7 mouse cellular contexts compared by ENCODE assay signal in the genomic region with DNA sequence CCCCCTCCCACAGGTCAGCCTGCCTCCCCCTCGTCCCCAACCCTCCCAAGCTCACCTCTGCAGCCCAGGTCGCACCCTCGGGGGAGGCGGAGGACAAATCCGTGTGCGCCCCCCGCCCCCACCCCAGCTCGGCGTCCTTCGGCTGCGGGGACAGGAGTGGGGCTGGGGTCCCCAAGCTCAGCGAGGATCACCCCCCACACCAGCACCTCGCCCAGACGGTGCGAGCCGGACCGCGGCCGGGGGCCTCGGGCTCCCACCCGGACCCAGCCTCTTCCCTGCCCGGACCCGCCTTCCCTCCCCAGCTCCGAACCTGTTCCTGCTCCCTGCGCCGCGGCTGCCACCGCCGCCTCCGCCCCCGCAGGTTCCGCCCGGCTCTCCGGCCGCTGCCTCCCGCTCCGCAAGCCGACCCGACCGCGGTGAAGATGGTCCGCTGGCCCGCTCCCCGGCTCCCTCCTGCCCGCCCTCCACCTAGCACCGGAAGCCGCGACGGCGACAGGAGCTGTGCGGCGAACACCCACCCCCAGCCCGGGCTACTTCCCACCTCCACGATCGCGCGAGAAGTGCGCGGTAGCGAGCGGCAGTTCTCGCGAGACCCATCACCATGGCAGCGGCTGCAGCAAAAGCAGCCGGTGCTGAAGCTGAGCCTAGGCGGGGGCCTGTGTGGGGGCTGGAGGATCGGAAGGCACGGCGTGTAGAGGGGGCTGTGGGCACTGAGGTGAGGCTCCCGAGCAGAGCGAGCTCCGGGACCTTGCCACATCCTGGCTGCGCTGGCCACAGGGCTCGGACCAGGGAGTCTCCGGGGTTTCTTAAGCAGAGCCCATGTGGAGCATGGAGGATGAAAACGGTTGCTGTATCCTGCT. TPM values are rescaled to one million over a fixed set of nuclear protein-coding genes. Genes with fewer than 3 reads are reported as not detected.
DNase-seq lines count a peak whose midpoint lies in the region; ATAC-seq lines count a peak whose summit lies in the region.

Gene Arf3, minus strand, starts transcription at position 545 of the 860 bp plus-strand sequence.

- H3K4me1 ChIP-seq in intestine, embryonic 15.5 days (replicated peaks): peaks cover 17% of the 10 kb centered on the region
- peaks cover 29% of the 10 kb centered on the region for H3K4me1 ChIP-seq in midbrain, embryonic 10.5 days

- H3K27me3 ChIP-seq in intestine, embryonic 15.5 days (replicated peaks): 0 out of 2 replicates have a peak, but pooled peaks cover 6% of the 10 kb centered on the region
- H3K27me3 ChIP-seq in midbrain, embryonic 10.5 days (ENCODE audit: low read depth, poor library complexity, severe bottlenecking): peaks cover 35% of the 10 kb centered on the region

- peak; percentile 93 for ATAC-seq in intestine, embryonic 15.5 days

- WGBS in intestine, embryonic 15.5 days: under 1% methylated on average over 76 of the region's 76 CpGs
- under 1% methylated on average over 76 of the region's 76 CpGs for WGBS in midbrain, embryonic 10.5 days

- H3K4me2 ChIP-seq in intestine, embryonic 15.5 days (replicated peaks): peak within 1 kb of the TSS; percentile 81

- intact Hi-C loops in gastrocnemius, postnatal 36 days (cut with DNase I): loop anchor here (10.0 kb wide), 1 partner anchor 1492 kb away; no protein-coding TSS in a partner anchor
- intact Hi-C loops in left cerebral cortex, postnatal 25 days (cut with DNase I): loop anchor here (2.0 kb wide), 1 partner anchor 26 kb away; the partner anchor contains the start of gene Wnt1

- no peaks in the 10 kb centered on the region for H3K9me3 ChIP-seq in intestine, embryonic 15.5 days
- H3K9me3 ChIP-seq in midbrain, embryonic 10.5 days (replicated peaks): no peaks in the 10 kb centered on the region

- H3K4me3 ChIP-seq in intestine, embryonic 15.5 days (replicated peaks): peak within 1 kb of the TSS; percentile 98
- H3K4me3 ChIP-seq in midbrain, embryonic 10.5 days: peak within 1 kb of the TSS; percentile 98

- H3K36me3 ChIP-seq in intestine, embryonic 15.5 days: peaks cover 5% of the 10 kb centered on the region; the same call in 1 of the 2 replicates
- H3K36me3 ChIP-seq in midbrain, embryonic 10.5 days: peaks cover 36% of the 10 kb centered on the region

- H3K27ac ChIP-seq in intestine, embryonic 15.5 days: peak within 1 kb of the TSS; percentile 67
- H3K27ac ChIP-seq in midbrain, embryonic 10.5 days (replicated peaks): peak within 1 kb of the TSS; percentile 95

- H3K9ac ChIP-seq in intestine, embryonic 15.5 days: peak within 1 kb of the TSS; percentile 81

- DNase-seq in adrenal gland, adult 18-20 months (ENCODE audit: low spot score in 2 of 2): peak; percentile 96 to 97
- peak; percentile 98 for DNase-seq in embryo, embryonic 11 days
- DNase-seq in gastrocnemius, postnatal 36 days: peak; percentile 93 to 94
- DNase-seq in left cerebral cortex, postnatal 25 days (ENCODE audit: low spot score in 2 of 2): peak; percentile 98
- DNase-seq in midbrain, embryonic 10.5 days (ENCODE audit: low spot score): peak; percentile 97
- DNase-seq in right cerebral cortex, postnatal 4 days: peak; percentile 94

RNA-seq across cellular contexts. Expression of gene Arf3, which starts in this region (rescaled TPM):
- 100 to 1,000 TPM; 104 to 145 TPM for total RNA-seq in adrenal gland, adult 18-20 months (2021)
- 1 to 10 TPM; 7.4 to 8.2 TPM for total RNA-seq in gastrocnemius, postnatal 36 days (2021)
- polyA plus RNA-seq in intestine, embryonic 15.5 days (2015; fragmentation: Nextera tagmentation; extraction: Ambion mirVana): 39.8 and 43.6 TPM in 2 replicates
- total RNA-seq in left cerebral cortex, postnatal 25 days (2021): 100 to 1,000 TPM; 767 to 776 TPM
- polyA plus RNA-seq in midbrain, embryonic 10.5 days (2016; fragmentation: Nextera tagmentation; extraction: Ambion mirVana): 41.2 and 43.2 TPM in 2 replicates

Comparison
In these comparisons a context has a peak if more than half of its experiments do, and no peak if none do; other contexts are left out.
1. Peak in every context shown above with its lines: DNase-seq, ATAC-seq, H3K4me3 ChIP-seq and H3K27ac ChIP-seq.
2. RNA of gene Arf3 (total RNA-seq): 767 to 776 TPM in left cerebral cortex, postnatal 25 days and 104 to 145 TPM in adrenal gland, adult 18-20 months; 7.4 to 8.2 TPM in gastrocnemius, postnatal 36 days; every median in the first group is over 10 times any median in the second.
3. RNA of gene Arf3 (total RNA-seq): 767 to 776 TPM in left cerebral cortex, postnatal 25 days; 104 to 145 TPM in adrenal gland, adult 18-20 months; every median in the first group is over 4 times any median in the second.